Mouse (Mus musculus) kidney, adult 9 months (tissue): Measurements from ENCODE around the gene Tekt4.

ENCODE experiments used
- DNase-seq: peaks from one replicate; pipeline ENCODE4 v3.0.0; 2022

Tekt4 gene

DNA sequence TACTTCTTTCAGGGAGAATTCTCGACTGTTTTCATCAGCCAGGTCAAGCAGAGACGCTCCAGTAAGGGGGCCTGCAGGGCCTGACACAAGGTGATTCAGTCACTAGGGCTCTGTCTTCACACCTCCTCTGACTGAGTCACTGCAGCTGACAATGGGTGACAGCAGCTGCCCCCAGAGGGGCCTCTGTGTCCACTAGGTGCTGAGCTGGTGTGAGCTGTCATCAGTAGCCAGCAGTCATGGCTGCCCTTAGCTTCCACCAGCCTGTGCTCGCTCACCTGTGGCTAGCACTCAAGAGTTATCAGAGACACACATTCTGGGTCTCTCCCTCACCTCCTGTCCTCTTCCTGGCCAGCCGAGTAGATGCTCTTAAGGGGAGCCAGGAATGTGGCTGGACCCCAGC lies 26.4 kb downstream of the Tekt4 start:
- no peak for DNase-seq

DNA sequence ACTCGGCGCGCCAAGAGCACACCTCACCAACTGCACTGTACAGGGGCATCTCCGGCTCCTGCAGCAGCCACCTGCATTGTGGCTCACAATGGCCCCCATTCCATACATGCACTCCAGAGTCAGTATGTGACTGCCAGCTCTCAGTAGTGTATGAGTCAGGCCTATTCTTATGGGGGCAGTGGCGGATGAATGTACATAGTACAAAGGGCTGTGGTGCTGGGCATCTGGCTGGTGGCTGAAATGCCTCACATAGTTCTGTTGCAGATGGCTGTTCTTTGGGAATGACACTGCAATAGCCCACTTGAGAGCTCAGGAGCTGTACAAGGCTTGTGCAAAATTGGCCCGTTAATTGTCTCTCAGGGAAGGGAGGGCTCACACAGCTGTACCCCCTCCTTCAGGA lies 27.7 kb downstream of the Tekt4 start:
- no peak for DNase-seq

DNA sequence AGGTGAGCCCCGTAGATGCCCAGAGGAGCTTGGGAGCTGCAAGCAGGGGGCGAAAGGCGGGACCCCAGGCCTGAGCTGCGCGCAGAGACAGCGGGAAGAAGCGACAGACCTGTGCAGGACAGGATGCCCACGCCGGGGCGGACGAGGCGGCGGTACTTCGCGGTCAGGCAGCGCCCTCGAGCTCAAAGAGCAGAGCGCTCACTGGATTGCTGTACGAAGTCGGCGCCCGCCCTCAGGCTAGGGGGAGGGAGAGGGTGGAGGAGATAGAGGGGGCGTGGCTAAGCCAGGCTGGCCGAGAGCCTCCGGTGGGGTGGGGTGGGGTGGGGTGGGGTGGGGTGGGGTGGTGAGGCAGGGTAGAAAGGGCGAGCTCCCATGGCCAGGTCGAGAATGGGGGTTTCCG lies 42.6 kb downstream of the Tekt4 start, which contains the start of gene Sstr5:
Gene Sstr5 (minus strand): TSS at position 276 of the 400 bp plus-strand sequence.
- DNase-seq, result no peak

DNA sequence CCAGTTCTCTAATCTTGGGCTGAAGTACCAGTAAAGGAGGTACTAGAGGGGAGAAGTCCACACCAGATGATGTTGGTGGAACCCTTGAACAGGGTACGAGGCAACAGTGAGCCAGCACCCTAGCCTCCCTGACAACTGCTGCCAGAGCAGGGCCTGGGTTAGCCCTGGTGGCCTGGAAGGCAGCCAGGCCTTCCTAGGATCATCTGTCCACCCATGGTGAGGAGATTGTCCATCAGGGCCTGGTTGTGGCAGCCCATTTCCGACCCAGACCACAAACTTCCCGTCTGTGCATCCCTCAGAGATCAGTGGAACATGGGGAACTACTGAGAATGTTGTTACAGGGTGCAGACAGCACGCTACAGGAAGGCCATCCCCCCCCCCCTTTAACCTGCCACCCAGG lies 48.2 kb downstream of the Tekt4 start:
- no peak for DNase-seq

DNA sequence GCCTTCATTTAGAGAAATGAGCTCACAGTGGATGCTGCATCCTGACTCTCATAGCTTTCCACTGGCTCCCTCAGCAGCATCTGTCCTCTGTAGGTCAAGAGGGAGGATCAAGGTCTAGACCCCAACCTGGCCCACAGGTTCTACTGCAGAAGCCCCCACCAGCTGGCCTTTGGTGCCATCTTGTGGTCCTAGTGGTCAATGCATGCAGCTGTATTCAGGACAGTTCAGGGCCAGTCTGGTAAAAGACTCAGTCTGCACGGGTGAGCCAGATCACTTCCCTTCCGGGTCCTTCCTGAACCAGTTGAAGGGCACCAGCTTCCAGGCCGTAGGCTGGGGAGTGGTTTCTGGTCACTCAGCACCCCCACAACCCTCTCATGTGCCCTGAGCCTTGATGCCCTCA lies 53.4 kb downstream of the Tekt4 start:
- peak; percentile 55 for DNase-seq

DNA sequence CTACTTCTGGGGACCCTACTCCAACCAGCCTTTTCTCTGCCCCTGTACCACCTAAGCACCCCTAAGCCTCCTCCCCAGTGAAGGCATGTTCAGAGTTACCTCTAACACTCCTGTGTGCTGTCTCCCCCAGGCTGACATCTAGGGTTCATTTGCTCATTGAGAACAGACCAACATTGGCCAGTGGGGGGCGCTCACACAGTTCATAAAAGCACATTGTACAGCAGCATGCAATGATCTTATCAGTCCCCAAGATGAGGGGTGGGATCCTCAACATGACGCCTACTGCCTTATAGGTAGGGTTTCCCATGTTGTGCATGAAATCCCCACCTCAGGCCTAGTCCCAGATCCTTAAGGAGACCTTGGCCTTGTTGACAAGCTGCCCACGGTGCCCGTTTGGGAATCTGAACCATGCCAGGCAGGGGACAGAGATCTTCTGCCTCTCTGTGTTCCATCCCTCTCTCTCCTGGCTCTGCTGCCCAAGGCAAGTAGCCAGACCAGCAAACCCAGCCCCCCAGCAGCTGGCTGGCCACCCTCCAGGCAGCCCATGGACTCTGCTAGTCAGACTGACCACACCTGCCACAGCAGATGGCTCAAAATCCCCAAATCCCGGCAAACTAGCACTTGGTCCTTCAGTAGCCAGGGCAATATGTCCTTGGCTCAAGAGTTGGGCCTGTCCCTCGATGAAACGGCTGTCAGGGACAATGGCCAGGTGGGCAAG lies 54.6 kb downstream of the Tekt4 start:
- peak; percentile 17 for DNase-seq

DNA sequence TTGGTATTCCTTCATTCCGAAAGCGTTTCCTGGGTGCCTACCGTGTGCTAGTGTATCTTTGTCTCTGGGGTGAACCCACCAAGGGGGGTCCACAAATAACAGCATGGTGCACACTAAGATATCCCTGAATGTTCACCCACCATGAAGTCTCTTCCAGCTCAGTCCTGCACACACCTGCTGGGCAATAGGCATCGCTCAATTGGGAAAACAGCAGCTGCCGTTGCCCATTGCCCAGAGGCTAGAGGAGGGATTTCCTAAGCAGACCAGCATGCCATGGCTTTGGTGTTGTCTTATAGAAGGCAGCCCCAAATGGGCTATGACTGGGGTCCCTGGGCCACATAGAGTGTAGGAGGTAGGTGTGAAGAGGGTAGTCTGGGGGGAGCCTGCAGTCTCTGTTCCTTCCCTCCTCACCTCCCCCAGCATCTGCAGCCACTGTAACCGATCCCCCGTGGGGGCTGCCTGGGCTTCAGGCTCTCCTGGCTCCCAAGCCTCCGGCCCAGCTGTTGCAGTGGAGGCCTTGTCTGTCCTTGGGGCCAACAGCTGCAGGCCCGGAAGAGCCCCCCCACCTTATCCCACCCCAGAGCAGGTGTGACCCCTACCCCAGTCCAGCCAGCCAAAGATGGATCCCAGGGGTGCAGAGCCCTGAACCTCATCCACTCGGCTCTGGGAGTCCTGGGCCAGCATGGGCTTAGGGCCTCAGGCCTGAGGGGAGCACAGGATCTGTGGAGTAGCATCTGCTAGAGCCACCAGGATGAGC lies 55.8 kb downstream of the Tekt4 start:
- DNase-seq, result no peak

DNA sequence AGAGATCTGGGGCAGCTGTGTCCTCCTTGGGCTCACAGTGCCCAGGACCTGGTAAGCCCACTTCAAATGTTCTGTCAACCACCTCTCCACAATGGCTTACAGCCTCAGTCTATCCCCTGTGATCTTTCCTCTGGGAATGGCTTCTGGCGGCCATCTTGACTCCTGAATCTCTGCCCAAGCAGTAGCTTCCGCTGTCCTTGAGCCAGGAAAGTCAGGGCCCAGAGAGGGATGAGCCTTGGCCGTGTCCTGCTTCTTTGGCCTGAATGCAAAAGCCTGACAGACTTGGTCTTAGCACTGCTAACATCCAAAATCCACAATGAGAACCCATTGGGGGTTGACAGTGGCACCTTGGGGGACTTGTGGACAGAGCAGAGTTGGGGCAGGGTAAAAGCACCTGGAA lies 57.5 kb downstream of the Tekt4 start:
- no peak for DNase-seq

DNA sequence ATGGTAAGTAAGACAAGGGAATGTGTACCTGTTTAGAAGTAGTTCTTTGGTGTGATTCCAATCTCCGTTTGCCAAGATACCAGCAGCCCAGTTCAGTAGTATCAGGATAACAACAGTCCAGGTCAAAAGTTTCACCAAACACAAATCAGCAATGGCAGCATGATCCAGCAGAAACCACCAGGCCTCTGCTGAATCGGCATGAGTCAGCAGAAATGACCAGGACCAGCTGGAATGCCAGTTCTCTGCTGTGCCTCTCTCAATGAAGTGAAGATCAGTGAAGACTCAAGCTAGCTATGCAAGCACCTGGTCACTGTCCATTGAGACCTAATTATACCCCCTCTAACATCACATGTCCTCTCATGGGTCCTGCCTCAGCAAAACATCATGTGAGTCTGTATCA lies 59.6 kb downstream of the Tekt4 start:
- no peak for DNase-seq

DNA sequence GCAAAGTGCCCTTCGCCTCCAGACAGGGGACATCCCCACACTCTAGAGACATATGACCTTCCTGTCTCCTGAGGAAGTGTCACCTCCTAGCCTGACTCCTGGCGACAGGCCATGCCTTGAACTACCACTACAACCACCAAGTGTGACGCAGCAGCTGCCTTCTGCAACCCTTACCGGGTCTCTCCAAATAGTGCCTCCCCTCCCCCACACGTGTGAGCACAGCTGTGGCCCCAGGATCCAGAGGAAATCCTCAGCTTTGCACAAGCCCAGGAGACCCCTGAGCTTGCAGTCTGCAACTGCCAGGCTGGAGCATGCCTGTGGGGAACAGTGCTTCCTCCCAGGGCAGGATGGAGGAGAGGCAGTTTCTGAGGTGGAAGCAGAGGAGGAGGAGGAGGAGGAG lies 61.9 kb downstream of the Tekt4 start:
- no peak for DNase-seq

DNA sequence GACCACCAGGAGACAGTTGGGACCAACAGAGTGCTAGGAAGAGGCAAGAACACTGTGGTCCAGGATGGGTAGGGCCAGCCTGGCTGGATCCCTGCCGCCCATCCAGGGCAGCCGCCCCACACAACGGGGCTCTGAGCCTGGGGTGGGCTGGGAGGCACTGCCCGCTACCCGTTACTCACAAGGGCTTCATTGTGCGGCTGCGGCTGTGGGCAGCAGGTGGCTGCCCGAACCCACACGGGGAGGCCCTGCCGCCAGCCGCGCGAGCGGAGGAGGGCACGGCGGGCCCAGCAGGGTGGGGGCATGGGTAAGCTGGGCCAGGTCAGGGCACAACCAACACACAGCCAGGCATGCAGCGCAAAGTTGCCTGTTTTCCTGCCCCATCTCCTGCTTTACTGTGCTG lies 63.7 kb downstream of the Tekt4 start:
- no peak for DNase-seq

DNA sequence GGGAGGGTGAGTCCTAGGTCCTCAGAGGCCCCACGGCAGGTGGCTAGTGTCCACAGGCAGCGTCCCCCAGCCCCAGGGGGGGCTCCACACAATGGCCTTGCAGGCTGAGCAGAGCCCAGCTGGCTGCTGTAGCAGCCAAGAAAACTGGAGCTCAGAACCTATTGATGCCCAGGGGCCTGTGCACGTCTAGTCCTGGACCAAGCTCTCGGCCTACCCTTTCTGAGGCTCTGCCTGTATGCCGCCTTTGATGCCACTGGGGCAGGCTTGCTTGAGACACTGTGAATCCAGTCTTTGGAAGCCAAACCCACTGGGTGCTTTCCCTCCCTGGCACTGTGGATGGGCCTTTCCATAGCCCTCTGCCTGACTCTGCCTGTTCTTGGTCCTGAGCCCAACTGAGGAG lies 65.1 kb downstream of the Tekt4 start:
- no peak for DNase-seq

DNA sequence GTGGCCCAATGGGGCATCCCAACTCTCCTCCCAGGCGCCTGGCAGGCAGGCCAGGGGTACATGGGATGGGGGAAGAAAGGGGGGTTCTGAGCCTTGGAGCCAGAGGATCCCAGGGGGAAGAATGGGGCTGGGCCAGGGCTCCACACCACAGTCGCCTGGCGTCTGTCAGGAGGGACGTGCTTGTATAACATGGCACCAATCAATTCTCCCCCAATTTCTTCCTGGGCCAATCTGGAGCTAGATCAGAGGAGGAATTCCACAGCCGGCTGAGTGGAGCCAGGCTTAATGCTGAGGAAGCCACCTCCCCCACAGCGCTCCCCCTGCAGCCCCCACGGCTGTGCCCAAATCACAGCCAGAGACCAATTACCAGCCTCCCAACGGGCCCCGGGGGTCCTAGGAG lies 66.1 kb downstream of the Tekt4 start:
- no peak for DNase-seq

DNA sequence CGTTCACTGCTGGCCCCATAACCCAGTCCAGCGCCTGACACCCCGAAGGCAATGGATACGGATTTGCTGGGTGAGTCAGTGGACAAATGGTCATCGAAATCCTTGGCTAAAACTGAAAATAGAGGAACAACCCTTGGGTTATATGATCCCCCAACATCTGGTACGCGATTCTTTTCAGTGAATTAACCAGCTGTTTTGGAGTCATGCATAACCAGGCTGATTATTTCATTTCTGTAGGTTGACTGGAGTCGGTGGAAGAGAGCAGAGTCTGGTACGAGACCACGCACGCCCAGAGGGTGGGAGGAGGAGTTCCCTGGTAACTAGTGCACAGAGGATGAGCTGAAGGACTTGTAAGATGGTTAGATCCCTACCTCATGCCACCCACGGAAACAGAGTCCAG lies 67.7 kb downstream of the Tekt4 start:
- DNase-seq, result no peak
